Mouse (Mus musculus): ENCODE data around the gene Cebpa.

DNA sequence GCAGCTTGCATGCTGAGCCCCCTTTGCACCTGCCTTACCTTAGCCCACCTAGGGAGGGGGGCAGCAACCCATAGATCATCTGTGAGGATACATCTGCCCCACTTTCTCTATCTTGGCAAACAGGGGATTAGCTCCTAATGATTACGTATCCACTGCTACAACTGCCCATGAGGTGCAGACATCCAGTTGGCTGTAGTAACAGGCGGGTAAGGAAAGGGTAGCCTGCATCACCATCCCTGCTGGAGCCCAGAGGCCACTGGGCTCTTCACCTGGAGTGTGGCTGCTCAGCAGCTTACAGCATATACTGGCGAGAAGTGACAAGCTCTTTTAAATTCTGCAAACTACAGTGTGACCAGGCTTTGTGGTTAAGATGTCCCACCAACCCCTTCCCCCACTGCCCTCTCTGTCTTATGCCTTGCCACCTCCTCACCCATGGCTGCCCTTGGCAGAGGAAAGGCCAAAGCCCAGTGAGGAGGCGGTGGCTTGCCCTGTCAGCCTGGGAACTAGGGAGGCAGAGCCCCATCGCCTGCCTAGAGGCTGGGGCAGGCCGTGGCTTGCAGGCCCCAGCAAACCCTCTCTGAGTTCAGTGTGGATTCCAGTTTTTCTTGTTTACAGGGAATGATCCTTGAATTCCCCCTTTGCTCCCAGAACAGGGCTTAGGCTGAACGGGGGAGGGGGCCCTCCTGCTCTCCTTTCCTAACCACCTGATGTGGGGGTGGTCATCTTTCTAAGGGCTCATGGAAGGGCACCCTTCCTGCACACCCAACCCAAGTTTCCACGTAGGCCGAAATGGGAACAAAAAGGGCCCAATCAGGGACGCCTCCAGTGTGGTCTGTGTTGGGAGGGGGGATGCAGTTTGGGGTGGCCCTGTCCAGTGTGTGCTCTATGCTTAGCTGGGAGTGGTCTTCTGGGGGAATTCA lies 3.6 kb downstream of the Cebpa start:
- TF ChIP-seq POLR2A (IDR thresholded peaks at IDR 0.05; ENCODE audit: insufficient read length, low read depth) (no peak), MYOG (IDR thresholded peaks at IDR 0.05; ENCODE audit: control insufficient read depth in 1 of 3, insufficient read depth in 1 of 3, insufficient read length in 2 of 3, low read depth in 2 of 3) (no peak), MAX (IDR thresholded peaks at IDR 0.05; ENCODE audit: low read depth) (no peak), TCF12 (IDR thresholded peaks at IDR 0.05; ENCODE audit: insufficient read depth, poor library complexity, severe bottlenecking) (no peak)
